Mouse (Mus musculus) limb, embryonic 13.5 days (tissue): ENCODE results near the gene Luzp1. TPM values are rescaled to one million over a fixed set of nuclear protein-coding genes. Genes with fewer than 3 reads are reported as not detected.
A peak's percentile ranks its signal among the peaks of the same experiment; 100 is the strongest.

ENCODE experiments used
- ATAC-seq: fragments of 200-750 bp; cut with Nextera tagmentation; 2 replicates; pipeline ENCODE4 v1.8.0; 2017; ENCODE audit warnings: low read depth, moderate number of reproducible peaks, moderate TSS enrichment; ENCODE audit not compliant: low FRiP score
- H3K27ac ChIP-seq: fragments of 300-500 bp; sonication (generic); 2 replicates; pipeline ENCODE4 v1.5.1; 2015; ENCODE audit warnings: inconsistent platforms, mild to moderate bottlenecking, moderate library complexity
- H3K27me3 ChIP-seq: fragments of 300-500 bp; sonication (generic); 2 replicates; pipeline ENCODE4 v1.6.1; 2015; ENCODE audit warnings: mild to moderate bottlenecking, inconsistent platforms
- H3K36me3 ChIP-seq: fragments of 300-500 bp; sonication (generic); 2 replicates; pipeline ENCODE4 v1.6.1; 2015; ENCODE audit warnings: inconsistent platforms, mild to moderate bottlenecking, moderate library complexity
- H3K4me1 ChIP-seq: fragments of 300-500 bp; sonication (generic); 2 replicates; pipeline ENCODE4 v1.6.1; 2015; ENCODE audit warnings: inconsistent platforms
- H3K4me2 ChIP-seq: fragments of 300-500 bp; sonication (generic); replicated peaks from 2 replicates; pipeline ENCODE4 v1.6.1; 2015; ENCODE audit warnings: inconsistent platforms, mild to moderate bottlenecking, moderate library complexity
- H3K4me3 ChIP-seq: fragments of 300-500 bp; sonication (generic); 2 replicates; pipeline ENCODE4 v1.5.1; 2015; ENCODE audit warnings: moderate library complexity, mild to moderate bottlenecking, inconsistent platforms
- H3K9ac ChIP-seq: fragments of 300-500 bp; sonication (generic); 2 replicates; pipeline ENCODE4 v1.6.1; 2015; ENCODE audit warnings: mild to moderate bottlenecking, inconsistent platforms
- H3K9me3 ChIP-seq: fragments of 300-500 bp; sonication (generic); 2 replicates; pipeline ENCODE4 v1.6.1; 2016; ENCODE audit warnings: inconsistent platforms
- WGBS: fragments of 180-500 bp; shearing (Covaris S2); methylation state at CpG from one replicate; pipeline ENCODE4 v1.1.7; 2015; 5-methylcytosine and 5-hydroxymethylcytosine counted together
- polyA plus RNA-seq: library from polyadenylated mRNA; unstranded; fragments of >200 nt; fragmentation: Nextera tagmentation; extraction: Ambion mirVana; gene quantifications from 2 replicates; pipeline ENCODE4 v1.2.1, GENCODE M21; 2015

The Luzp1 gene
- polyA plus RNA-seq, 1 experiment from 2014 or later = 155 TPM

DNA sequence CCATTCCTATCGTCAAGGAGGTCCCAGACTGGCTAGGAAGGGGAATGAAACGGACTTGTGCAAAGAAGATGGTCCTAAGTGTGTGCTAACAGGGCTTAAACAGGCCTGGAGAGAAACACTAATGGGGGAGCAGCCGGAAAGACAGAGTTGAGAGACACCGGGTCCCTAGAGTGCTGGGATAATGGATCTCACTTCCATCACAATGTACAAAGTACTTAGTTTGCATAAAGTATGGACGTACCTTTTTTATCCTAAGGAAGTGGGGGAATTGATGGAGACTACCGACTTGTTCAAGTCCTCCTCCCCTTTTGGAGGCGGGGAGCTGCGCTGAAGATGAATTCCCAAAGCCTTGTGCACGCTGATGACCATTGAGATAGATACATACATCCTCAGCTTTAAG is 6.1 kb upstream of the Luzp1 start:
- no peak for ATAC-seq
- H3K4me3 ChIP-seq = peak overlapping the region; percentile 70
- H3K9ac ChIP-seq = no peak overlapping the region
- peaks cover 45% of the 10 kb centered on the region for H3K4me1 ChIP-seq
- peaks cover 38% of the 10 kb centered on the region for H3K27me3 ChIP-seq
- no peaks in the 10 kb centered on the region for H3K9me3 ChIP-seq
- H3K4me2 ChIP-seq = peak overlapping the region; percentile 98
- H3K36me3 ChIP-seq = no peaks in the 10 kb centered on the region
- 21% methylated on average over 9 of the region's 9 CpGs for WGBS
- no peak overlapping the region for H3K27ac ChIP-seq

DNA sequence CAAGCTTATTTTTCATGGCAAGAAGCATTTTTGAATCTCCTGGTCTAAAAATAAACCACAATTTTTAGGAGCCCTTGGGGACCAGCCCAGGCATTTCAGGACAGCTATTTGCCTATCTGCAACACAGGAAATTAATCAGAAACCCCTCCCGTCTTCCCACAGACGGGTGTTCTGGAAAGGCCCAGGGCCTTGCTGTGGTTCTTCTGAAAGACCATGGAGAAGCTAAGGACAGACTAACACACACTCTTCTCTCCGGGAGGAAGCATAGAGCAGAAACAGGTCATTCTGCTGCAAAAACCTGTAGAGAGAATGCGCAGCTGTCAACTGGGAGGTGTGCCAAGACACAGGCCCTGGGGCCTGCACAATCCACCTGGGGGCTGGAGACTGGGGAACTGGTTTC is 3.3 kb upstream of the Luzp1 start:
- Histone ChIP-seq H3K27me3 (peaks cover 27% of the 10 kb centered on the region), H3K27ac (peak overlapping the region; percentile 40; the same call in 1 of the 2 replicates), H3K9me3 (no peaks in the 10 kb centered on the region), H3K9ac (no peak overlapping the region; the same call in 1 of the 2 replicates), H3K4me3 (no peak overlapping the region), H3K4me2 (peak overlapping the region; percentile 19; the same call in 1 of the 2 replicates), H3K36me3 (no peaks in the 10 kb centered on the region), H3K4me1 (peaks cover 57% of the 10 kb centered on the region)
- 24% methylated on average over 4 of the region's 4 CpGs for WGBS
- ATAC-seq = no peak

DNA sequence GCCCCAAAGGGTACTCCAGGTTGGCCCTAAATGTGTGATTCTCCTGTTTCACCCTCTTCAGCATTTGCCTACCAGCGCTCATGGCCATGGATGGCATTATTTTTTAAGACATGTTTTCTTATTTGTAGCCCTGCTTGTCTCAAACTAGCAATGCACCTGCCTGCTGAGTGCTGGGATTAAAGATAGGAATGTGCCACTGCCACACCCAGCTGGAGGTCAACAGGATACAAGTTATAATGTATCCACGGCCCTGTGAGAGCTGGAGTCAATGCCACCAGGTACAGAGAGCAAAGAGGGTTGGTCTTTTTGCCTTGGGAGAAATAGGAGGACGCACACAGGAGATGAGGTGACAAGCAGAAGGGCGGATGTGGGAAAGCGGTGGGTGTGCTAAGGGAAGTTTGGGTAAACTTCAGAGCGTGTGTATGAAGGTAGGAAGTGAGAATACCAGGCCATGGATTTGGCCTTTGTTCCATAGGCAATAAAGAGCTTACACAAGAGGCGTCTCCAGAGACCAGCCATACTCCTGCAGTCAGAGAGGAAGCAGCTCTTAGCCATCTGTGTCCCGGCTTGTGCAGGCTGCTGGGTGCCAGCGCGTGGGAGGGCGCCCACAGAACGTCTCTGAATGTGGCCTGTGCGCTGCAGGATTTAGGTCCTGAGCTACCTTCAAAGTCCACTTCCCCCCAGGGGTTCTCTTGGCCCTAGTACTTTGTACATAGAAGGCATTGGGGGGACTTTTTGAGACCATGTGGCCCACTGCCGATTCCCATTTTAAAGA is 821 bp upstream of the Luzp1 start:
- no peaks in the 10 kb centered on the region for H3K36me3 ChIP-seq
- H3K27me3 ChIP-seq = peaks cover 9% of the 10 kb centered on the region
- ATAC-seq = no peak
- H3K9me3 ChIP-seq = no peaks in the 10 kb centered on the region
- no peak overlapping the region for H3K9ac ChIP-seq
- WGBS = 71% methylated on average over 14 of the region's 14 CpGs
- H3K27ac ChIP-seq = no peak overlapping the region
- H3K4me1 ChIP-seq = peaks cover 56% of the 10 kb centered on the region
- H3K4me3 ChIP-seq = peak overlapping the region; percentile 68
- peak overlapping the region; percentile 74 for H3K4me2 ChIP-seq

DNA sequence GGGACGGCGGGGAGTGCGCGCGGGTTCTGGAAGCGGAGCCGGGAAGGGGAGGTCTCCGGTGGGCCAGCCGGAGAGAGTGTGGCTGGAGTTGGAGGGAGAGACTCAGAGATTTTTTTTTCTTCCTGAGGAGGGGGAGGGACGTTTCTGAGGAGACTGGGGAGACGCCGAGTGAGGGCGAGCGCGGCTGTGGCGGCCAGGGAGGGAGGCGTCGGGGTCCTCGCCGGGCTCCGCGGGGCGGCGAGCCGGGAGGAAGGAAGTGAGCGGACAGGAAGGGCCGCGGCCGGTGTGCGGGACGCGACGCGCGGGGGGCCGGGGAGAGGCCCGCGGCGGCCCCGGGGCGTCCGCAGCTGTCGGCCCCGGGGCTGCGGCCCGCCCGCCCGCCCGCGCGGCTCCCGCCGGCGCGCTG is 383 bp downstream of the Luzp1 start:
- Histone ChIP-seq H3K27me3 (no peaks in the 10 kb centered on the region), H3K4me3 (peak overlapping the region; percentile 68), H3K4me2 (peak overlapping the region; percentile 74), H3K27ac (peak overlapping the region; percentile 97), H3K9me3 (no peaks in the 10 kb centered on the region), H3K36me3 (no peaks in the 10 kb centered on the region), H3K9ac (peak overlapping the region; percentile 85), H3K4me1 (peaks cover 47% of the 10 kb centered on the region)
- WGBS = 2% methylated on average over 17 of the region's 55 CpGs
- peak; percentile 85 for ATAC-seq

DNA sequence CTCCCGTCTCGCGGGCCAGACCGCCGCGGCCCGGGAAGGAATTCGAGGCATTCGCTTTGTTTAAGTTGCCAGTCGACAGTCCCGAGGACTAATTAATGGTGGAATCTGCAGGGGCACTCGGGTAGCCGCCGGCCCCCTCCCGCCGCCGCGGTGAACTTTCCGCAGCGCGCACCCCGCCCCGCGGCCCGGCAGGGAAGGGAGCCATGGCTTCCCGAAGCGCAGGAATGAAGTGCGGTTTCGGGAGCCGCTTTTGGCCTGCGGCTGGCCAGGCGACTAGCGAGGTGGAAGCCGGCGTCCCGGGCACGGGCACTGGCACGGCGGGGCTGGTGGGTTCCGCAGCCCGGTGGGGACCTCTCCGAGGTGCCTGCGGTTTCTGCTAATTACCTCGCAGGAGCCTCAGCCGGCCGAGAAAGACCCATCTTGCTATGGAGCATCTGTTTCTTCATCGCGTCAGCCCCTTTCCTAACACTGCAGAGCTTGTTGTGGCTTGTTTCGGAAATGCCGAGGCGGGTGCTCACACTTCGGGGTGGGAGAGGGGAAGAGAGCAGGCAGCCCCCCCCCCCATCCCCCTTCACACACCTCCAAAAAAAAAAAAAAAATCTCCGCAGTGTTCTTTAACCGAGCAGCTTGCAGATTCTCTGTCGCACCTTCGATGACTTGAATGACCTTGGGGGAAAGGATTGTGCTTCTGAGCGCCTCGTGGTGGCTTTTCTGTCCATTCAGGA is 948 bp downstream of the Luzp1 start:
- no peaks in the 10 kb centered on the region for H3K27me3 ChIP-seq
- peak overlapping the region; percentile 68 for H3K4me3 ChIP-seq
- peak overlapping the region; percentile 85 for H3K9ac ChIP-seq
- peak overlapping the region; percentile 74 for H3K4me2 ChIP-seq
- H3K4me1 ChIP-seq = peaks cover 42% of the 10 kb centered on the region
- no peaks in the 10 kb centered on the region for H3K9me3 ChIP-seq
- H3K27ac ChIP-seq = peak overlapping the region; percentile 97
- 0 out of 2 replicates have a peak, but pooled peaks cover 3% of the 10 kb centered on the region for H3K36me3 ChIP-seq
- 0% methylated on average over 58 of the region's 58 CpGs for WGBS
- peak; percentile 35 for ATAC-seq

DNA sequence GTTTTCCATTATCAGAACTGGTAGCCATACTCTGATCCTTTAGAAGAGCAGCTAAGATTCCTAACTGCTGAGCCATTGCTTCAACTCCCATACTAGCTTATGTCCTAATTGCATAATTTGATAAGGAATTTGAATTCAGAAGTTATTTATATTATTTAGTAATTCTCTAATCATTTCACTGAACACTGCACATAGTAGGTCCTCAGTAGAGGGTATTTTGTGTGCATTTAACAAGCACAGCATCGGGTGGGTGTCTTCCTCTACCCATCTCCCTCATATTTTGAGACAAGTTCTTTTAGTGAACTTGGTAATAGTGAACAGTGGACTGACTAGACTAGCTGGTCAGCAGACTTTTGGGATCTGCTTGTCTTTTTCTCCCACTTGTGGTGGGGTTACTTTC is 7.1 kb downstream of the Luzp1 start:
- 0 out of 2 replicates have a peak, but pooled peaks cover 3% of the 10 kb centered on the region for H3K36me3 ChIP-seq
- no peak overlapping the region for H3K27ac ChIP-seq
- no peak overlapping the region for H3K4me2 ChIP-seq
- H3K9ac ChIP-seq = no peak overlapping the region
- H3K27me3 ChIP-seq = no peaks in the 10 kb centered on the region
- no peak overlapping the region for H3K4me3 ChIP-seq
- peaks cover 12% of the 10 kb centered on the region for H3K4me1 ChIP-seq
- no peak for ATAC-seq
- H3K9me3 ChIP-seq = no peaks in the 10 kb centered on the region
- WGBS = 93% methylated on average over 1 of the region's 1 CpGs

DNA sequence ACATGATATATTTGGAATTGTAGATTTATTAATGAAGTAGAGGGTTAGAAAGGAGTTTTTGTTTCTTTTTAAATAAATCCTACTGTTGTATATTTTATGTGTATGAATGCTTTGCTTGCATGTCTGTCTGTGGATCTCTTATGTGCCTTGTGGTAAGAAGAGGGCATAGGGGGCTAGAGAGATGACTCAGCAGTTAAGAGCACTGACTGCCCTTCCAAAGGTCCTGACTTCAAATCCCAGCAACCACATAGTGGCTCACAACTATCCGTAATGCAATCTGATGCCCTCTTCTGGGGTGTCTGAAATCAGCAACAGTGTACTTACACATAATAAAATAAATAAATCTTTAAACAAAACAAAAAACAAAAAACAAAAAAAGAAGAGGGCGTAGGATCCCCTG is 17.0 kb downstream of the Luzp1 start:
- no peak overlapping the region for H3K4me2 ChIP-seq

DNA sequence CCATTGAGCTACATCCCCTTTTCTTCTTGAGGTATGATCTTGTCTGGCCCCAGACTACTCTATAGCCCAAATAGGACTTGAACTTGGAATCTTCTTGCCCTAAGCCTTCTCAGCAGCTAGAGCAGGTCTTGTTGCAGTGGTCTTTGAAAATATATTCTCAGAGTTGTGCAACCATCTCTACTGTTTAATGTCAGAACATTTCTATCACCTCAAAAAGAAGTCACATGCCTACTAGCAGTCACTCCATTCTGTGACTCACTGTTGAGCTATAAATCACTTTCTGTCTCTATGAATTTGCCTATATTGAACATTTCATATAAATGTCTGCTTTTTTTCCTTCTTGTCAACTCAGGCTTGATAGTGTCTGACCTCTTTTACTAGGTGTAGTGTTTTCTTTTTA is 26.4 kb downstream of the Luzp1 start:
- H3K4me3 ChIP-seq = no peak overlapping the region
- H3K36me3 ChIP-seq = no peaks in the 10 kb centered on the region
- ATAC-seq = no peak
- no peaks in the 10 kb centered on the region for H3K9me3 ChIP-seq
- H3K27me3 ChIP-seq = no peaks in the 10 kb centered on the region
- no peak overlapping the region for H3K27ac ChIP-seq
- H3K4me2 ChIP-seq = no peak overlapping the region
- no peak overlapping the region for H3K9ac ChIP-seq
- H3K4me1 ChIP-seq = no peaks in the 10 kb centered on the region

More for the DNA sequence above, 17.0 kb downstream of the Luzp1 start:
- Histone ChIP-seq H3K4me3 (no peak overlapping the region), H3K9ac (no peak overlapping the region), H3K4me1 (no peaks in the 10 kb centered on the region), H3K9me3 (no peaks in the 10 kb centered on the region; the same call in 1 of the 2 replicates), H3K36me3 (peaks cover 4% of the 10 kb centered on the region; the same call in 1 of the 2 replicates), H3K27me3 (no peaks in the 10 kb centered on the region), H3K27ac (no peak overlapping the region)
- 85% methylated on average over 2 of the region's 2 CpGs for WGBS
- no peak for ATAC-seq

DNA sequence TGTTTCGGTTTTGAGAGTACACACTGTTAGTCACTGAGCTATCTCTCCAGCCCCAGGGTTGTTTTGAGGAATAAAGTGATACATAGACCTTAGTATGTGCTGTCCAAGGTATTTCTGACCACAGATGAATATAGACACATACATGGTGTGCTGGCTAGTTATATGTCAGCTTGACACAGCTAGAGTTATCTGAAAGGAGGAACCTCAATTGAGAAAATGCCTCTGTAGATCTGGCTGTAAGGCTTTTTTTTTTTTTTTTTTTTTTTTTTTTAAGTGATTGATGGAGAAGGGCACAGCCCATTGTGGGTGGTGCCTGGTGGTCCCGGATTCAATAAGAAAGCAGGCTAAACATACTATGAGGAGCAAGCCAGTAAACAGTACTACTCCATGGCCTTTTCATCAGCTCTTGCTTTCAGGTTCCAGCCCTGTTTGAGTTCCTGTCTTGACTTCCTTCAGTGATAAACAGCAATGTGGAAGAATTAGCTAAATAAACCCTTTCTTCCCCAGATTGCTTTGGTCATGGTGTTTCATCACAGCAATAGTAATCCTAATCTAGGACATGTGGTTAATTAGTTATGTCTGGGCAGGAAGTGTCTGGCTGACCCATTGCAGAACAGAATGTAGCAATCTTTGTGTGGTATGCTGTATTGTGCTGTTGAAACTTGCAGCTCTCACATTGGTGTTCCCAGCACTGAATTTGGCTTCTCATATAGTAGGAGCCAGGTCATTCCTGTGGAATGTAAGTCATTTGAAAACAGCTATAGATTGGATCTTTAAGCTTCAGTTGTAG is 36.1 kb downstream of the Luzp1 start:
- Histone ChIP-seq H3K36me3 (no peaks in the 10 kb centered on the region), H3K27me3 (no peaks in the 10 kb centered on the region), H3K4me3 (no peak overlapping the region), H3K4me1 (no peaks in the 10 kb centered on the region), H3K4me2 (no peak overlapping the region), H3K9ac (no peak overlapping the region), H3K9me3 (no peaks in the 10 kb centered on the region), H3K27ac (no peak overlapping the region)
- ATAC-seq = no peak
- 62% methylated on average over 2 of the region's 2 CpGs for WGBS

DNA sequence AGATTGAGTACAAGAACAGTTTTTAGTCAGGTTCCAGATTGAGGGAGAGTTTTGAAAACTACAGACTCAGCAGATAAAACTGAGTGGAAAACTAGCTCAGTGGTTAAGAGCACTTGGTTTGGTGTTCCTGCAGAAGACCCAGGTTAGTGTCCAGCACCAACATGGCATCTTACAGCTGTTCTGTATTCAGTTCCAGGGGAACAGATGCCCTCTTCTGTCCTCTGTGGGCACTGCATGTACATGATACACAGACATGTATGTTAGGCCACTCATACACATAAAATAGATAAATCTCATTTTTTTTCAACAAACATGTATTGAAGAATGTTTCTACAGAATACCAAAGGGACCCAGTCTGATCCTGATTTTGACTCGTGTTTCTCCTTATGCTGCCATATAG is 40.3 kb downstream of the Luzp1 start:
- no peak for ATAC-seq
- 69% methylated on average over 1 of the region's 1 CpGs for WGBS
- H3K27ac ChIP-seq = no peak overlapping the region
- no peaks in the 10 kb centered on the region for H3K9me3 ChIP-seq
- H3K27me3 ChIP-seq = no peaks in the 10 kb centered on the region
- H3K4me2 ChIP-seq = no peak overlapping the region
- H3K4me3 ChIP-seq = no peak overlapping the region
- no peaks in the 10 kb centered on the region for H3K36me3 ChIP-seq
- H3K9ac ChIP-seq = no peak overlapping the region
- H3K4me1 ChIP-seq = peaks cover 20% of the 10 kb centered on the region

DNA sequence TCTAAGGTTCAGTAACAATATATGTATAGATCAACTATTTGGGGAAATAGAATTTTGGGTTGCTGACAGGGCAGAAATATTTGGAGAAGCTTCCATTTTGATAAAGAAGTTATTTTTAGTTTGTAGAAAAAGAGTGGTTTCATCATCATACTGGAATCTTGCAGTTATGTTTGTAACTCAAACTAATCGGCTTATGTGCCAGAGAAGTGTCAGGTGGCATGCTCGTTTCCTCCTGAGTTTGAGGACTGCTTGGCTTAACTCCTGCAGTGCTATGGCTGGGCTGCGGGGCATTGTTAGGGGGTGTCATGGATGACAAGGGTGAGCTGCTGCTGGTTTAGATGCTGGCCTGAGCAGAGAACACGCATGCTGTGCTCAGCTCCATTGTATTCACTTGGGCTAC is 42.1 kb downstream of the Luzp1 start:
- Histone ChIP-seq H3K36me3 (no peaks in the 10 kb centered on the region), H3K27ac (no peak overlapping the region), H3K9ac (no peak overlapping the region), H3K4me3 (no peak overlapping the region), H3K27me3 (no peaks in the 10 kb centered on the region), H3K9me3 (no peaks in the 10 kb centered on the region), H3K4me1 (peaks cover 30% of the 10 kb centered on the region), H3K4me2 (no peak overlapping the region)
- ATAC-seq = no peak
- 48% methylated on average over 4 of the region's 4 CpGs for WGBS

DNA sequence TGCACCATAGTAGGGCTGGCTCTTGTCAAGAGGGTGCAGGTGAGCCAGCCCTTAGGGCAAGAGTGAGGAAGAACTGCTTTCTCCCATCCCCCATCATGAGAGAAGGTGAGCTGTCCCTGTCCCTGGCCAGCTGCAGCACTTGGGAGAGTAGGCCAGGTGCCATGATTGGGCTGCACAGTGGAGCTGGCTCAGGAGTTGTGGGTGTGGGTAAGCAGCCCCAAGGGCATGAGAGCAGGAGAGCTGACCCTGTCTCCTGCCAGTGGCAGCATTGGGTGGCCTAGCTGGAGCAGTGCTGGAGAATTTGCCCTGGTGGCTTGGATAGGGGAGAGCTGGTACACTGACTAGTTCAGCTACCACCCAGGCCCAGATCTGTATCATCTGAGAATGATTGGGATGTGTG is 43.3 kb downstream of the Luzp1 start:
- H3K36me3 ChIP-seq = no peaks in the 10 kb centered on the region
- no peaks in the 10 kb centered on the region for H3K27me3 ChIP-seq
- no peak for ATAC-seq
- no peak overlapping the region for H3K9ac ChIP-seq
- no peaks in the 10 kb centered on the region for H3K9me3 ChIP-seq
- H3K4me3 ChIP-seq = no peak overlapping the region
- H3K4me1 ChIP-seq = peaks cover 30% of the 10 kb centered on the region
- H3K4me2 ChIP-seq = no peak overlapping the region
- H3K27ac ChIP-seq = no peak overlapping the region
